Mouse (Mus musculus) midbrain, embryonic 16.5 days (tissue): Measurements from ENCODE around the gene Smok3a. TPM values are rescaled to one million over a fixed set of nuclear protein-coding genes. Genes with fewer than 3 reads are reported as not detected.

Source experiments
- ATAC-seq: fragments of 200-750 bp; cut with Nextera tagmentation; 2 replicates; pipeline ENCODE4 v1.8.0; 2017; ENCODE audit warnings: moderate TSS enrichment
- H3K27ac ChIP-seq: fragments of 300-500 bp; sonication (generic); 2 replicates; pipeline ENCODE4 v1.5.1; 2014; ENCODE audit warnings: mild to moderate bottlenecking, low read length, mixed read lengths
- H3K27me3 ChIP-seq: fragments of 300-500 bp; sonication (generic); 2 replicates; pipeline ENCODE4 v1.6.1; 2014; ENCODE audit warnings: low read depth, low read length, mixed read lengths; ENCODE audit not compliant: control insufficient read depth, insufficient read depth
- H3K36me3 ChIP-seq: fragments of 300-500 bp; sonication (generic); 2 replicates; pipeline ENCODE4 v1.6.1; 2014; ENCODE audit warnings: mild to moderate bottlenecking, low read length, moderate library complexity, mixed read lengths; ENCODE audit not compliant: control insufficient read depth, insufficient read depth
- H3K4me1 ChIP-seq: fragments of 300-500 bp; sonication (generic); 2 replicates; pipeline ENCODE4 v1.6.1; 2014; ENCODE audit warnings: mild to moderate bottlenecking, low read length, mixed read lengths; ENCODE audit not compliant: control insufficient read depth, insufficient read depth
- H3K4me2 ChIP-seq: fragments of 300-500 bp; sonication (generic); 2 replicates; pipeline ENCODE4 v1.6.1; 2014; ENCODE audit warnings: mild to moderate bottlenecking, low read length, mixed read lengths
- H3K4me3 ChIP-seq: fragments of 300-500 bp; sonication (generic); 2 replicates; pipeline ENCODE4 v1.5.1; 2014; ENCODE audit warnings: low read depth, mild to moderate bottlenecking, low read length, moderate library complexity, mixed read lengths
- H3K9ac ChIP-seq: fragments of 300-500 bp; sonication (generic); 2 replicates; pipeline ENCODE4 v1.6.1; 2014; ENCODE audit warnings: low read depth, low read length, mixed read lengths
- H3K9me3 ChIP-seq: fragments of 300-500 bp; sonication (generic); replicated peaks from 2 replicates; pipeline ENCODE4 v1.6.1; 2014; ENCODE audit warnings: mild to moderate bottlenecking, low read length, mixed read lengths; ENCODE audit not compliant: control insufficient read depth, poor library complexity, severe bottlenecking
- WGBS: fragments of 180-500 bp; shearing (Covaris S2); extraction: QIAGEN DNeasy Blood & Tissue Kit; methylation state at CpG from one replicate; pipeline ENCODE4 v1.1.7; 2014; 5-methylcytosine and 5-hydroxymethylcytosine counted together
- polyA plus RNA-seq: library from polyadenylated mRNA; unstranded; fragments of >200 nt; fragmentation: Nextera tagmentation; extraction: Ambion mirVana; gene quantifications from 2 replicates; pipeline ENCODE4 v1.2.1, GENCODE M21; 2015

The Smok3a gene
- polyA plus RNA-seq, 1 experiment from 2014 or later = not detected

GRCm38 (mm10) chr5:138081446-138081845, 60.4 kb downstream of the Smok3a start:
- Histone ChIP-seq H3K27me3 (no peaks in the 10 kb centered on the region), H3K4me2 (no peak overlapping the region), H3K4me1 (peaks cover 10% of the 10 kb centered on the region), H3K36me3 (no peaks in the 10 kb centered on the region), H3K9ac (no peak overlapping the region), H3K4me3 (no peak overlapping the region), H3K9me3 (no peaks in the 10 kb centered on the region), H3K27ac (no peak overlapping the region)
- 89% methylated on average over 9 of the region's 9 CpGs for WGBS
- no peak for ATAC-seq

GRCm38 (mm10) chr5:138083318-138083900, 62.3 kb downstream of the Smok3a start:
- H3K9ac ChIP-seq = no peak overlapping the region
- H3K27ac ChIP-seq = no peak overlapping the region
- H3K4me3 ChIP-seq = no peak overlapping the region
- H3K4me1 ChIP-seq = peaks cover 29% of the 10 kb centered on the region
- H3K27me3 ChIP-seq = no peaks in the 10 kb centered on the region
- H3K9me3 ChIP-seq = no peaks in the 10 kb centered on the region
- WGBS = 69% methylated on average over 2 of the region's 2 CpGs
- no peaks in the 10 kb centered on the region for H3K36me3 ChIP-seq
- no peak for ATAC-seq
- H3K4me2 ChIP-seq = no peak overlapping the region

- Histone ChIP-seq H3K36me3 (no peaks in the 10 kb centered on the region; the same call in 1 of the 2 replicates), H3K4me1 (peaks cover 29% of the 10 kb centered on the region), H3K9me3 (no peaks in the 10 kb centered on the region), H3K27me3 (no peaks in the 10 kb centered on the region), H3K9ac (no peak overlapping the region), H3K27ac (no peak overlapping the region), H3K4me3 (no peak overlapping the region), H3K4me2 (no peak overlapping the region)
- WGBS = 98% methylated on average over 2 of the region's 2 CpGs
- no peak for ATAC-seq
Measured at GRCm38 (mm10) chr5:138083936-138084335, 62.9 kb downstream of the Smok3a start.

Other genes with a start within 250 kb of the Smok3a start
- 33.5 and 36.6 TPM in 2 replicates for gene Ppp1r35, start 242.4 kb upstream of the Smok3a start, polyA plus RNA-seq
- gene Mepce, start 233.6 kb upstream of the Smok3a start, polyA plus RNA-seq = 10.4 and 11.6 TPM in 2 replicates
- gene Zcwpw1, start 233.5 kb upstream of the Smok3a start, polyA plus RNA-seq = 11.6 and 13.1 TPM in 2 replicates
- gene Pilra, start 185.0 kb upstream of the Smok3a start, polyA plus RNA-seq = 0.37 and 0.48 TPM in 2 replicates
- 0.39 TPM in 1 of 2 replicates, not detected in the other for gene Pilrb1, start 163.2 kb upstream of the Smok3a start, polyA plus RNA-seq
- not detected in 2 replicates for gene Pilrb2, start 149.4 kb upstream of the Smok3a start, polyA plus RNA-seq
- gene Cyp3a13, start 99.6 kb upstream of the Smok3a start, polyA plus RNA-seq = not detected in 2 replicates
- 0.31 and 0.44 TPM in 2 replicates for gene Gjc3, start 58.2 kb upstream of the Smok3a start, polyA plus RNA-seq
- not detected in 2 replicates for gene Azgp1, start 39.7 kb upstream of the Smok3a start, polyA plus RNA-seq
- gene Smok3b, start 168 bp downstream of the Smok3a start, polyA plus RNA-seq = not detected in 2 replicates
- not detected in 2 replicates for gene Smok3c, start 31.9 kb downstream of the Smok3a start, polyA plus RNA-seq
- gene Zkscan1, start 63.8 kb downstream of the Smok3a start, polyA plus RNA-seq = 22.7 and 25.4 TPM in 2 replicates
- gene Zscan21, start 95.6 kb downstream of the Smok3a start, polyA plus RNA-seq = 85.4 and 96.0 TPM in 2 replicates
- 23.9 and 26.3 TPM in 2 replicates for gene Zfp113, start 134.5 kb downstream of the Smok3a start, polyA plus RNA-seq
- gene Cops6, start 139.8 kb downstream of the Smok3a start, polyA plus RNA-seq = 288 and 309 TPM in 2 replicates
- 24.9 and 27.2 TPM in 2 replicates for gene Ap4m1, start 150.7 kb downstream of the Smok3a start, polyA plus RNA-seq
- gene Mcm7, start 151.2 kb downstream of the Smok3a start, polyA plus RNA-seq = 72.3 and 81.6 TPM in 2 replicates
- gene Taf6, start 166.2 kb downstream of the Smok3a start, polyA plus RNA-seq = 74.4 and 75.8 TPM in 2 replicates
- 29.0 and 33.7 TPM in 2 replicates for gene Cnpy4, start 166.2 kb downstream of the Smok3a start, polyA plus RNA-seq
- 14.5 and 15.5 TPM in 2 replicates for gene Mblac1, start 173.1 kb downstream of the Smok3a start, polyA plus RNA-seq
- gene Nxpe5, start 204.6 kb downstream of the Smok3a start, polyA plus RNA-seq = not detected in 2 replicates
- 95.4 and 101 TPM in 2 replicates for gene Lamtor4, start 234.2 kb downstream of the Smok3a start, polyA plus RNA-seq
- 14.7 and 15.6 TPM in 2 replicates for gene BC037034, start 242.8 kb downstream of the Smok3a start, polyA plus RNA-seq